Mouse (Mus musculus): ENCODE measurements around the gene Aip.

DNA sequence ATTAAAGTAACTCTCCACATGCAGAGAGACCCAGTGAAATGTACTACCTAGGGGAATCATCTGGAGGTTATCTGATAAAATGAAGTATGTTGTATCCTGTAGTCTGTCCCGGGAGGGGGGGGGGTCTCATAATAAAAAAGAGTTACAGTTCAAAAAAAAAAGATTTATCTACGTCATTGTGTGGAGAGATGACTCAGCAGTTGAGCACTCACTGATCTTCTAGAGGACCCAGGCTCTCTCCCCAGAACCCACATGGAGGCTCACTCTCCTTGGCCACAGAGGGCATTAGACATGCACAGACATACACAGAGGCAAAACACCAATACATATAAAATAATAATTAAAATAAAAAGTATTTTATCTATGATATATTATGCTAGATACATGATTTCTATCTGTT lies 34.3 kb downstream of the Aip start:
- TF ChIP-seq CHD2 (IDR thresholded peaks at IDR 0.05; ENCODE audit: low read depth, low read length) (no peak), ZNF384 (IDR thresholded peaks at IDR 0.05; ENCODE audit: low read depth, low read length) (no peak)
